Comparison of ENCODE assay signal across 11 mouse cellular contexts in genomic region chr8:91551166-91551765, GRCm38 (mm10).
DNase-seq lines count a peak whose midpoint lies in the region; ATAC-seq and TF ChIP-seq lines count a peak whose summit lies in the region.
"Had no signal": no experiment of that assay in that cellular context is flagged by ENCODE, and none has a peak within 500 bp of the region (broad histone marks: within the 10 kb centered on the region; RNA-seq: fewer than 3 reads in every experiment).

No protein-coding gene starts in this region.

- DNase-seq in heart, adult 18-20 months, result peak; percentile 54 to 56
- DNase-seq in heart, postnatal 25 days (ENCODE audit: low spot score), result no peak
- no peak for DNase-seq in midbrain, embryonic 14.5 days
- peak; percentile 47 for DNase-seq in cerebellum, adult 9-11 months
- DNase-seq in left cerebral cortex, adult 11 months (ENCODE audit: low spot score), result no peak
- no peak for DNase-seq in layer of hippocampus, adult 9-11 months
- DNase-seq: adrenal gland, postnatal 14 days had no signal

- no peak overlapping the region for H3K4me2 ChIP-seq in midbrain, embryonic 15.5 days
- H3K4me2 ChIP-seq in midbrain, embryonic 14.5 days (ENCODE audit: low read length), result no peak overlapping the region
- H3K4me2 ChIP-seq: limb, embryonic 13.5 days had no signal

- H3K4me1 ChIP-seq in midbrain, embryonic 15.5 days, result peaks cover 37% of the 10 kb centered on the region
- H3K4me1 ChIP-seq in midbrain, embryonic 14.5 days (ENCODE audit: control insufficient read depth, insufficient read depth, low read length), result peaks cover 36% of the 10 kb centered on the region
- peaks cover 11% of the 10 kb centered on the region for H3K4me1 ChIP-seq in olfactory bulb, adult 2 months (ENCODE audit: control insufficient read depth, insufficient read depth, low read length)

- no peak for ATAC-seq in midbrain, embryonic 15.5 days (replicated peaks)
- ATAC-seq in midbrain, embryonic 14.5 days (ENCODE audit: low FRiP score, low TSS enrichment), result no peak

- no peaks in the 10 kb centered on the region for H3K9me3 ChIP-seq in midbrain, embryonic 15.5 days
- no peaks in the 10 kb centered on the region for H3K9me3 ChIP-seq in midbrain, embryonic 14.5 days (ENCODE audit: control insufficient read depth, low read length)
- H3K9me3 ChIP-seq: limb, embryonic 13.5 days had no signal

- TF ChIP-seq CTCF in olfactory bulb, adult 2 months (IDR thresholded peaks at IDR 0.05; ENCODE audit: insufficient read depth, low read depth, low read length), result no peak

- peak overlapping the region; percentile 49 for H3K27ac ChIP-seq in midbrain, embryonic 15.5 days
- no peak overlapping the region; the same call in none of the 2 replicates for H3K27ac ChIP-seq in midbrain, embryonic 14.5 days (replicated peaks; ENCODE audit: low read depth, low read length)
- peak overlapping the region; percentile 9; the same call in 1 of the 2 replicates for H3K27ac ChIP-seq in olfactory bulb, adult 2 months (ENCODE audit: insufficient read depth, low read depth, low read length)
- H3K27ac ChIP-seq: limb, embryonic 13.5 days had no signal

- no peak overlapping the region for H3K9ac ChIP-seq in midbrain, embryonic 15.5 days
- no peak overlapping the region for H3K9ac ChIP-seq in midbrain, embryonic 14.5 days (replicated peaks; ENCODE audit: low read length)
- H3K9ac ChIP-seq: limb, embryonic 13.5 days had no signal

- TF ChIP-seq POLR2A in olfactory bulb, adult 2 months (IDR thresholded peaks at IDR 0.05; ENCODE audit: insufficient read depth, low read depth, low read length), result no peak

- H3K36me3 ChIP-seq in midbrain, embryonic 15.5 days (replicated peaks), result no peaks in the 10 kb centered on the region
- H3K36me3 ChIP-seq in midbrain, embryonic 14.5 days (ENCODE audit: control insufficient read depth, insufficient read depth, low read length), result no peaks in the 10 kb centered on the region
- H3K36me3 ChIP-seq: limb, embryonic 13.5 days had no signal

- no peak overlapping the region for H3K4me3 ChIP-seq in midbrain, embryonic 15.5 days
- H3K4me3 ChIP-seq in midbrain, embryonic 14.5 days (replicated peaks; ENCODE audit: low read depth, low read length), result no peak overlapping the region
- H3K4me3 ChIP-seq in olfactory bulb, adult 2 months (ENCODE audit: insufficient read depth, low read depth, low read length), result no peak overlapping the region
- H3K4me3 ChIP-seq: limb, embryonic 13.5 days; myocyte had no signal

- 69% methylated on average over 9 of the region's 9 CpGs for WGBS in midbrain, embryonic 15.5 days
- 63% methylated on average over 9 of the region's 9 CpGs for whole genome bisulfite sequencing in midbrain, embryonic 14.5 days
- 86% methylated on average over 9 of the region's 9 CpGs for WGBS in olfactory bulb, adult 2 months

- intact Hi-C loops in heart, postnatal 25 days (cut with DNase I), result no loop called here

- H3K27me3 ChIP-seq in midbrain, embryonic 15.5 days (replicated peaks), result no peaks in the 10 kb centered on the region
- no peaks in the 10 kb centered on the region for H3K27me3 ChIP-seq in midbrain, embryonic 14.5 days (ENCODE audit: control insufficient read depth, insufficient read depth, low read length)

Comparison
In these comparisons a context has a peak if more than half of its experiments do, and no peak if none do; other contexts are left out.
1. DNase-seq: peak in heart, adult 18-20 months (2 of 2) and cerebellum, adult 9-11 months (single experiment); none in heart, postnatal 25 days (single experiment), midbrain, embryonic 14.5 days (single experiment), left cerebral cortex, adult 11 months (single experiment) and layer of hippocampus, adult 9-11 months (single experiment).